In genomic region chr3:128217765-128218415, GRCm38 (mm10) we compare ENCODE assay signal across 19 mouse cellular contexts.
"Had no signal": no experiment of that assay in that cellular context is flagged by ENCODE, and none has a peak within 500 bp of the region (broad histone marks: within the 10 kb centered on the region; RNA-seq: fewer than 3 reads in every experiment).

No protein-coding gene starts in this region.

- H3K4me3 ChIP-seq: intestine, embryonic 15.5 days; limb, embryonic 10.5 days; limb, embryonic 13.5 days; liver, embryonic 12.5 days; liver, embryonic 15.5 days; lung, embryonic 15.5 days had no signal

- DNase-seq: liver; lung, adult 18-20 months; lung, postnatal 4 days; midbrain, embryonic 14.5 days; right cerebral cortex, adult 18-20 months; right cerebral cortex, postnatal 14 days; right cerebral cortex, postnatal 4 days; thymus, adult 2 months; thymus, postnatal 14 days; thymus, postnatal 4 days had no signal

- H3K9me3 ChIP-seq: intestine, embryonic 15.5 days; limb, embryonic 10.5 days; limb, embryonic 13.5 days; liver, embryonic 12.5 days; liver, embryonic 15.5 days; lung, embryonic 15.5 days had no signal

- H3K27me3 ChIP-seq: intestine, embryonic 15.5 days; limb, embryonic 13.5 days; liver, embryonic 12.5 days; liver, embryonic 15.5 days; lung, embryonic 15.5 days had no signal

- H3K36me3 ChIP-seq: intestine, embryonic 15.5 days; limb, embryonic 10.5 days; limb, embryonic 13.5 days; liver, embryonic 12.5 days; liver, embryonic 15.5 days; lung, embryonic 15.5 days had no signal

- H3K27ac ChIP-seq: intestine, embryonic 15.5 days; kidney, postnatal 0 days; limb, embryonic 10.5 days; limb, embryonic 13.5 days; liver, embryonic 12.5 days; liver, embryonic 15.5 days; lung, embryonic 15.5 days; stomach, postnatal 0 days had no signal

- H3K4me1 ChIP-seq: intestine, embryonic 15.5 days; liver, embryonic 12.5 days; liver, embryonic 15.5 days; lung, embryonic 15.5 days had no signal

- H3K9ac ChIP-seq: intestine, embryonic 15.5 days; limb, embryonic 13.5 days; liver, embryonic 12.5 days; liver, embryonic 15.5 days; lung, embryonic 15.5 days had no signal

- ATAC-seq: intestine, embryonic 15.5 days; liver, embryonic 12.5 days had no signal

- H3K4me2 ChIP-seq: intestine, embryonic 15.5 days; limb, embryonic 13.5 days; liver, embryonic 12.5 days; liver, embryonic 15.5 days; lung, embryonic 15.5 days; midbrain, embryonic 11.5 days had no signal
